Mouse (Mus musculus) lung, postnatal 4 days (tissue): ENCODE results near the gene Hoxa11.

Source experiments
- DNase-seq, 2 experiments: peaks; one replicate each; pipeline ENCODE4 v3.0.0; 2021

Hoxa11 gene

DNA sequence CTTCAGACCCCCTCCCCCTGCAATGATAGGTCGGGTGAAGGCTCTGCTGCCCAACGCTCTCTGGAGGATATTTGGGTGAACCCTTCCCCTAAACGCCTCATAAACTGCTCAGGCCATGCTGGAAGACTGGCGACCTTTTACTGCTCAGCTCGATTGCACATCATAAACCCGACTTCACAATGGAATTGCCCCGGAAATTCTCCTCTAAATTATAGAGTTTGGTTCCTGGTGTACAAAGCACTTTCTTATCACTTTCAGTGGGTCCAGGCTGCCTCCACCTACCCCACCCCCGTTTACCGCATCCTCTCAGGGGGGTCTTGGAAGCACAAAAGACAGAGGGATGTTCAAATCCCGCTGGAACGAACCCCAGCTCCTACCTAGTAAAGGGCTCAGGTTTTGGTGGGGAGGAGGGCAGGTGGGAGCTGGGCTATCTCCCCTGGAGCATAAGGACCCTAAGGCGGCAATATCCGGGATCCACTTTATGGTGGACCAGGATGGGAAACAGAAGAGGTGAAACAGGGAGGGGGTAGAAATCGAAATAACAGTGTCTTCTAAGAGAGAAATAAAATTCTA is 26.9 kb downstream of the Hoxa11 start:
- peak in 1 of 2 experiments; percentile 21 for DNase-seq

GRCm38 (mm10) chr6:52217895-52218642 is 27.5 kb downstream of the Hoxa11 start:
- DNase-seq: peak in 1 of 2 experiments; percentile 21

- peak; percentile 55 to 81 for DNase-seq
Measured at GRCm38 (mm10) chr6:52217459-52217768, 28.2 kb downstream of the Hoxa11 start.

DNA sequence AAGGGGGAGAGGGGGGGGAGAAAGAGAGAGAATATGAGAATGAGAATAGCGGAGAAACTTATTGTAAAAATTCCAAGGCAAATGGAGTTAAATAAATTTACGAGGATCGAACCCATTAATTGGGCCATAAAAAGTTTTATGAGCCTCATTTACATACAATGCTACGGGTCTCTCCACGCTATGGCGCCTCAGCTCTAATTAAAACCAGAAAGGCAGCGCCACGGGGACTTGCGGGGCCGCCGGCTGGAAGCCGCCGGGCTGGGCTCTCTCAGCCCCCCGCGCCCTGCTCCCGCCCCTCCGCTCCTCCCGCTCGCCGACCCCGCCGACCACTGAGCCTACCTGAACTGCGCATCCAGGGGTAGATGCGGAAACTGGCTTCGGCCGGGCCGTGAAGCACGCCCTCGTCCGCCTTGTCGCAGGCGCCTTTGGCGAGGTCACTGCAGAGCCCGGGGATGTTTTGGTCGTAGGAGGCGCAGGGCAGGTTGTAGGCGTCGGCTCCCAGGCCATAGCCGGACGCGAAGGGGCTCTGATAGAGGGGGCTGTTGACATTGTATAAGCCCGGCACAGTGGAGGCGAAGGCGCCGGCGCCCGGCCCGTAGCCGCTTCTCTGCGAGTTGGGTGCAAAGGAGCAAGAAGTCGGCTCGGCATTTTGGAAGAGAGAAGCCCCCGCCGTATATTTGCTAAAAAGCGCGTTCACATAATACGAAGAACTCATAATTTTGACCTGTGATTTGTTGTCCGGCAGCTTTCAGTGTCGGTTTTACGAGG is 28.7 kb downstream of the Hoxa11 start:
- DNase-seq: peak in 1 of 2 experiments; percentile 37

GRCm38 (mm10) chr6:52215771-52216535 is 29.7 kb downstream of the Hoxa11 start:
- peak in 1 of 2 experiments; percentile 6 for DNase-seq

DNA sequence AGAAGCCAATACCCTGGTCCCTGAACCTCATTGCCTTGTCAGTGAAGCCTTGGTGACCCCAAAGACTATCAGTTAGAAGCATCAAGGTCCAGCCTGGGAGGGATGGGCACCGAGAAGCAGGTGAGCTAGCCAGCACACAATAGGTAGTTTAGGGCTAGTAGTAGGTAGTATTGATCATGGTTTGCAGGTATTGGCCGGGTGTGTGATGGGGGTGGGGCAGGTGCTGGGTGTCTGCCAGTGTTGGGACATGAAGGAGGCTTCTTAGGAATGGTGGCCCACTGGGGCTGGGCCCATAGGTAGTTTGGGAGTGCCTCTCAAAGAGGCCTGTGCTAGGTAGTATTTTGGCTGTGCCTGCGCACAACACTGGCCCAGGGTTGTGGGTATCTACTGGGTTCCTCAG is 30.5 kb downstream of the Hoxa11 start:
- DNase-seq: no peak

DNA sequence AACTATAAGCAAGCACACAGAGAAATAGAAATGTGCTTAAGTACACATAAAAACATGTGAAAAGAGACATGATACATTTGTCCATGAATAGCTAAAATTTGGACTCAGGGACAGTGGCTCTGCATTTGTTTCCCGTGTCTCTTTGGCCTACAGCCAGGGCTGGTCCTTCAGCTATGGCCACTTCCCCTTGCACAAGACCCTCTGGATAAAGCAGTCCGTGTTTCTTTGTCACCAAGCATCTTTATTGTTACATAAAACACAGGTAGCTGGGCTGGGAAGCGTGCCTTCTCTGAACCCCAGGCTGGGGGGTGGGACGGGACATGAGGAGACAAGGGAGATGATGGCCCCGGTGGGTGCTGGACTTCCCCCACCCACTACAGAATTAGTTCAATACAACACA is 31.3 kb downstream of the Hoxa11 start:
- DNase-seq: no peak

GRCm38 (mm10) chr6:52213119-52213986 is 32.3 kb downstream of the Hoxa11 start, which contains the start of the genes Hoxa3 and Gm28308:
Gene Hoxa3 (minus strand): TSS chr6:52213336.
Gene Gm28308 (minus strand): TSS chr6:52213339.
- DNase-seq: peak; percentile 53 to 70

DNA sequence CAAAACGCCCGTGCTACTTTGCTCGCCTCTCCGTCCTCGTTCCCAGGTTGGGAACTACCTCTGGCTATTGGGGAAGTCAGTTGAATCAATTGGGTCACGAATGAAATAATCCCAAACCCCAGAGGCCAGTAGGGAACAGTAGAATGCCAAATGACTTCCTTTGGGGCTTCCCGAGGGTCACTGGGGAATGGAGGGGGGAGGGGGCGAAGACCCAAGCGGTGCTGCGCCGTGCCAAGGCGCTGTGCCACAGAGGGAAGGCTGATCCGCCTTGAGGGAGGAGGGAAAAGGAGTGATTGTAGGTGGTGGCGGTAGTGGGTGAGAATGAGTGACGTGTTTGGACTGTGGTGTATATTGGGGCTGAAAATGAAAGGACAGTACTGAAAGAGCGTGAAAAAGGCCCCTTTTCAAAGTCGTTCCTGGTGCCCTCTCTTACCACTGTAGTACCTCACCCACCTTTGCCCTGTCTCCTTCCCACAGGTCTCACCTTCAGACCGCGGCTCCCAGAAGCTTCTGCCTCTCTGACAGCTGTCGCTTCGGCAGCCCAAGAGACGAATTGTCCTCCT is 33.0 kb downstream of the Hoxa11 start:
- DNase-seq: peak in 1 of 2 experiments; percentile 47

DNA sequence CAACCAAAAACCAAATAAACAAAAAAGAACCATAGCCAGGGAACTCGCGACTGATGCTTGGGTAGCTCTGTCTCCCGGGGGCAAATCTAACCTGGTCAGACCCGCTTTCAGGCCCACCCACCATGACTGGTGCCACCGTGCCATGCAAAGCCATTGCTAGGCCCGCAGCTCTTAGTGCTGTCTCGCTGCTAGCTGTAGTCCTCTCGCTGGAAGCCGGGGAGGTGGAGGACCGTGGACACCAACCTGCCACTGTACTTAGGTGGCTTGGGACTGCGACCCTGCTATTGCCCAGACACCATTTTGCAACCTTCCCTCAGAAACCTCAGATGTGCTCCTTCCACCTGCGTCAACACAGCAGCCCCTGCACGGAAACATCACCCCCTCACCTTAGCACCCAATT is 33.6 kb downstream of the Hoxa11 start:
- DNase-seq: peak in 1 of 2 experiments; percentile 33

DNA sequence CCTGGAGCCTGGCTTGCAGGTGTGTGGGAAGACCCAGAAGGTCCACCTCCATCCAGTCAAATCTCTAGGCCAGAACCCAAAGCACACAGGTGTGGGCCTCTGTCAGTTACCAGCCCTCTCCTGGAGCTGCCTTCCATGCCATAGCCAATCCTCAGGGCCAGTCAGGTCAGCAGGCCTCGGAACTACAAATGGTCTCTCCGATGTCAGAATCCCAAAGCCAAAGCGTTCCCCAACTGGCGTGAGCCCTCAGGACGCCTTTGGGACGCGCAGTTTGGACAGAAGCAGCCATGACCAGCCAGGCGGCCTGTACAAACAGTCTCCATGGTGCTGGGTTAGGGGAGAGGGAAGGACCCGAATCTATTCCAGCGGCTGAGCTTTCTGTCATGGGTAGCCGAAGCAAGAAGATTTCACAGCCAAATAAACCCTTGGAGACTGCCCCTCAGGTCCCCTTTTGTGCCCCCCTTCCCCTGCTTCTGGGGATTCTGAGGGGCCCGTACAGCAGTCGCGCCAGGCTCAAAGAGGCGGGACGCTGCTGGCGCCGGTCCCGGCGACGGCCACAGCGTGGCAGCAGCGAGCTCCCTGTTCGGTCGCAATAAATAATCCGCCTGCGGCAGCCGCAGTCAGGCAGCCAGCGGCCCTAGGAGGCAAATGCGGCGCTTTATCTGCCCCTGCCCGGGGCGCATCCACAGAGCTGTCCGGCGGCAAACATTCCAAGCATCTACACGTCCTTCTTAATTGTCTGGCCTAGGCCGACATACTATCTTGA is 34.3 kb downstream of the Hoxa11 start:
- DNase-seq: peak; percentile 86 to 88

- no peak for DNase-seq
Measured at GRCm38 (mm10) chr6:52209685-52210046, 35.9 kb downstream of the Hoxa11 start.

DNA sequence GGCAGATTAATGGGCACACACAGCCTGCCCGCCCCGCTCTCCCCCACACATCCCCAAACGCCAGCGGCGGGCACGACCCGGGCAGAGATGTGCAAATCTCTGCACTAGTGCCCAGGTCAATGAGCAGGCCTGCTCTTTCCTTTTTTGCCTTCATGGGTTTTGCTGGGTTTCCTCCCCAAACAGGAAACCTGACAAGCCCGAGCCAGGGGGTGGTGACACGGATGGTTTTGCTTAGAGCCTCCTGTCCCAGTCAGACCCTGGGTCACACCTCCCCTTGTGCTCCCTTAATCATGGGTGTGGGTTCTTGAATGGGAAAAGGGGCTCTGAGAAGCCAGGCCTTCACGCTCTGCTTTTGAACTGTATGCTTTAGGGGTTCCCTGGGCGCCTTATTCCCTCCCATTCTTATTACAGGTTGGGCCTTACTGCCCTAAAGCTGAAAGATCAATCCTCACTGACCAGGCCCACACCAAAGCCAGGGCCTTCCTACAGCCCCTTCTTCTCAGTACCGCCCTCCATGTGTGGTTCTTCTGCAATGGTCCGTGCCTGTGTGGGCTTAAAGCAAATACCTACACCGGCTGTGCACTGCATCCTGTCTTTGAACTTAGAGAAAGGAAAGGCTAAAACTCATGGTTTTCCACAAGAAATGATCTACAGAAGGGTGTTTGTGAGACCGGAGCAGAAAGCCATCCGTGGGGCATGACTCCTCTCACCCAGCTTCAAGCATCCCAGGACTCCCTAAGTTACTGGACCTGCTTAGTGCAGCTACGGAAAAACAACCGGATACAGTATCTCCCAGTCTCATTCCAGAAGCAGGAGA is 36.5 kb downstream of the Hoxa11 start:
- DNase-seq: no peak

DNA sequence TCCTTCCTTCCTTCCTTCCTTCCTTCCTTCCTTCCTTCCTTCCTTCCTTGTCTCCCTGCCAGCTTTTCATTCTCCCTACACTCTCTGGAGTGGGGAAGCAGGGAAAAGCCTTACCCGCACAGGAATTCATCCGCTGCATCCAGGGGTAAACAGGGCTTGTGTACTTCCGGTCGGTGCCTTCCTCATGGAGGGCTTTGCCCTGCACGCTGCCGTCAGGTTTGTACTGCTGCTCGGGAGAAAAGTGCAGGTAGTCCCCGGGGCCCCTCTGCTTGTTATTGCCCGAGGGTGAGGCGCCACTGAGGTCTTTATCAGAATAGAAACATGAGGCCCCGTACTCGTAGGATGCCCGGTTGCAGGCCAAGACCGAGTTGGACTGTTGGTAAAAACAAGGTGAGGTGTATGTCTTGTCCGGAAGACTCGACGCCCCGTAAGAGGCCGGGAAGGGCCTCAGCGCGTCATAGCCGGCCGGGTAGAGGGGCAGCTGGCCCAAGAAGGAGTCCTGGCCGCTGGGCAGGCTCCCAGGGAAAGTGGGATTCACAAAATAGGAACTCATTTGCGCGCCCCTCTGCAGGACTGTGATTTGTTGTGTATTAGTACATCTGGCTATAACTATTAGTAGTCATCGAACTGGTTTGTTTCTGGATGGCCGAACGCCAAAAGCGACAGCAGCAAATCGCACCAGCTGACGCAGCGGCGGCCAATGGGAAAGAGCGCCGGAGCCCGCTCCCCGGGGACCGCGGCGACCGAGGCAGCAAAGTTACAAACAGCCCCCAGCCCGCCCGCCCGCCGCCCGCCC is 37.3 kb downstream of the Hoxa11 start, which contains the start of gene Hoxa6:
Hoxa6 (minus strand) TSS at position 651 of the 796 bp plus-strand sequence.
- DNase-seq: peak; percentile 65 to 79

DNA sequence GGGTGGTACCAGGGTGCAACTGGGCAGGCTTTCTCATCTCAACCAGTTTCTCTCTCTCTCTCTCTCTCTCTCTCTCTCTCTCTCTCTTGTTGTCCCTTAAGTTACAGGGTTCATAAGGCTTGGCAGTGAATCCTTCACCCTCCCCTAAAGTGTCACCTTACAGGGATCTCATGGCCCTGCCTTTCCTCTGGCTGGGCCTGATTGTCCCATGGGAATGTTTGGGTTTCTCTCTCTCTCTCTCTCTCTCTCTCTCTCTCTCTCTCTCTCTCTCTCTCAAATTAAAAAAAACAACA is 38.0 kb downstream of the Hoxa11 start:
- DNase-seq: no peak

DNA sequence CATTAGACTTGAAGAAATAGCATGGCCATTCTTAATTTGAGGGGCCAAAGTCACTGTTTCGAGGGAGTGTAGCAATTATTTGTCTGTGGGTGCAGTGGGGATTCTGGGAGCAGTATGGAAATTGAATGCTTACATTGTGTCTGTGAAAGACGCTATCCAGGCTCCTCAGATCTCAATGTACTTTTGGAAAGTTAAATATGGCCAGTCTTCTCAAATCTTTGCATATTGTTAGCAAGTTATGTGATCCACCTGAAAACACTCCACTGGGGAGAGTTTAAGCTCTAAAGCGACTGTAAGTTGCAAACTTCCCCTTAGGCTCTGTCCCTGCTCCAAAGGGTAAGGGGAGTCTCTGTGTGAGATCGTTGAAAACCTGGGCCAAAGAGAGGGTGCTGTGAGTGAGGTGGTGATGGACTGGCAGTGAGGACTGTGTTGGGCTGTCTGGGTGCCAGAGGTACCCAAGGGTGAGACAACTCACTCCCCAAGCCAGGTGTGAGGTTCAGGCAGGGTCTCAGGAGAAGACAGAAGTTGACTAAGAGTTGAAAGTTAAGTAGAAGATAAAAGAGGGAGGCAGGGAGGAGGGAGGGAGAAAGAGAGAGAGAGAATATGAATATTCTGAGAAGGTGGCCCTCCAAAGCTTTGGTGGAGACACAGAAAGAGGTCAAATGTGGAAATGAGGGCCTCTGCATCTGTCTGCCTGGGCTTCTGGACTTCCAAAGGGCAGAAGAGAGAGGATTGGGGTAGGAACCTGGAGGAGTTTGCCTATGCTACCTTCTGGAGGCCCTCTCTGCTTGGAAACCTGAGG is 38.5 kb downstream of the Hoxa11 start:
- DNase-seq: no peak

DNA sequence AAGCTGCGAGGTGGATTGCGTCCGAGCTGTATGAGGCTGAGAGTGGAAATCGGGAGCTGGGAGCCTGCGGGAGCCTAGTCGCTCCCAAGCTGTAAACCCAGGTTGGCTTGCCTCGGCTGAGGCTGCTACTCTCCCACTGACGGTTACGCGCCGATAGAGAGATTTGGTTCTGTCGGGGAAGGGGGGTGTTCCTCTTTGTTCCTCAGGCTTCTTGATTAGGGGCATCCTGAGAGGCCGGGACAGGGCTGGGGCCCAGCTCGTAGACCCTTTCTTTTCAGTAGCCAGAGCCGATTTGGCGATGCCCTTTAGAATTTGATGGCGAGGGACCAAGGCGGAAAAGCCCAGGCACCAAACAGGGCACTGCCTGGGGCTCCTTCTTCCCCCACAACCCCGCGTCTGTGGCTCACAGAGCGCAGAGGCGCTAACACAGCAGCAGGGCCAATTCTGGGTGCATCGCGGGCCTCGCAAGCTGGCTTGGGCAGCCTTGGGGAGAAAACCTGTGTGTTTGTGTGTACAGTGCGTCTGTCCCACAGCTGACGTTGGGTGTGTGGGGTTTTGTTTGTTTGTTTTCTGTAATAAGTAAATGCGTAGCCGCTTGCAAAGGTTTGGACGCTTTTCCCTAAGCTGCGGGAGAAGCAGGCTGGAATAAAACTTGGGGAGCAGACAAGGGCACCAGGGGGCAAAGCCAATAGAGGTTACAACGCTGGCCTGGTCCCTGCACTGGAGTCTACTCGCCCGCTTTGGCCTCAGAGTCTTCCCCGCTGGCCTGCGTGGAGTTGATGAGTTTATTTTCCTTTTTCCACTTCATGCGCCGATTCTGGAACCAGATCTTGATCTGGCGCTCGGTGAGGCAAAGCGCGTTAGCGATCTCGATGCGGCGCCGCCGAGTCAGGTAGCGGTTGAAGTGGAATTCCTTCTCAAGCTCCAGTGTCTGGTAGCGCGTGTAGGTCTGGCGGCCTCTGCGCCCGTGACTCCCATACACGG is 39.7 kb downstream of the Hoxa11 start:
- peak in 1 of 2 experiments; percentile 38 for DNase-seq
